Mouse (Mus musculus) gastrocnemius, postnatal 4 days (tissue): ENCODE data around the gene Fbxw16. TPM values are rescaled to one million over a fixed set of nuclear protein-coding genes. Genes with fewer than 3 reads are reported as not detected.
"Not testable (repeated sequence)": the region's sequence is repeated elsewhere in the genome, so short reads cannot be mapped to it uniquely, and the experiment has no call there.

Experiments
- DNase-seq, 2 experiments: peaks; one replicate each; pipeline ENCODE4 v3.0.0; 2021 to 2022; ENCODE audit warnings: low spot score in 2 of 2, mixed read lengths in 2 of 2
- long read RNA-seq, 2 experiments: library from polyadenylated mRNA; stranded (forward); transcript quantifications; one replicate each; pipeline ENCODE4 v2.0.0; 2021
- total RNA-seq, 2 experiments: library from RNA; stranded (reverse); gene quantifications; 2 replicates each; pipeline ENCODE4 v1.2.3; 2021

Fbxw16 gene
- not detected for total RNA-seq
- long read RNA-seq, experiment 1 = 0 reads
- long read RNA-seq, experiment 2 = 0 reads

- DNase-seq = no peak
These were observed at the start of gene Fbxw16 for GRCm38 (mm10) chr9:109449040-109449439. Fbxw16 (minus strand) TSS chr9:109449140.

- DNase-seq = not testable (repeated sequence)
These were observed 46.8 kb upstream of the Fbxw16 start, which contains the start of gene Fbxw19 for GRCm38 (mm10) chr9:109495775-109496174. Fbxw19 (minus strand) TSS chr9:109495875.

- DNase-seq = no peak
These were observed 16.0 kb downstream of the Fbxw16 start for GRCm38 (mm10) chr9:109432956-109433355.

GRCm38 (mm10) chr9:109404196-109404595, 44.7 kb downstream of the Fbxw16 start, which contains the start of gene Fbxw22:
Fbxw22 (minus strand) TSS chr9:109404296.
- DNase-seq = not testable (repeated sequence)

Other genes with a start within 250 kb of the Fbxw16 start
- gene Fbxw20, start 214.4 kb downstream of the Fbxw16 start, total RNA-seq = not detected
- gene Fbxw14, start 161.5 kb downstream of the Fbxw16 start, total RNA-seq = not detected
- gene Fbxw28, start 109.5 kb downstream of the Fbxw16 start, total RNA-seq = not detected
- not detected for gene Fbxw22, start 44.8 kb downstream of the Fbxw16 start, total RNA-seq
- not detected for gene Fbxw19, start 46.7 kb upstream of the Fbxw16 start, total RNA-seq
- gene Fbxw15, start 119.1 kb upstream of the Fbxw16 start, total RNA-seq = not detected
- gene Fbxw24, start 176.9 kb upstream of the Fbxw16 start, total RNA-seq = not detected
- gene Fbxw25, start 215.5 kb upstream of the Fbxw16 start, total RNA-seq = not detected